Mouse (Mus musculus): Measurements from ENCODE around the gene Trap1.
"Not testable (repeated sequence)": the region's sequence is repeated elsewhere in the genome, so short reads cannot be mapped to it uniquely, and the experiment has no call there.

Gene Trap1

DNA sequence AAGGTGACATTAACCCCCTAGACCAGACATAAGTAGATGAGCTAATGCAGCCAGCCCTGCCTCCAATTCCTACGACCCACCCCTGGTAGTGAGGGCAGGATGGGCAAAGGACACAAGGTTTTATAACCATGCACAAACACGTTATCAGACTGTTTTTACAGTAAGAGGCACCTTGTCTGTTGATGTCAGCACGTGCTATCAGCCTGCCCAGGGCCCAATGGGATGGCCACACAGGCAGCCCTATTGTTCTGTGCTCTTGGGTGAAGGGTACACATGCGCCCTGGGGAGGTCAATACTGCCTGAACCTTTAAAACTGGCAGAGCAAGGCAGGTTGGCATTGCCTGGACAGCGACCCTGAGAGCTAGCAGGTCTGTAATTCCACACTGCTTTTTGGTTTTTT lies 40.8 kb downstream of the Trap1 start, which contains the start of gene Dnase1:
Gene Dnase1, plus strand, starts transcription at position 136 of the 400 bp plus-strand sequence.
- no peak for DNase-seq (ENCODE audit: low read depth)

DNA sequence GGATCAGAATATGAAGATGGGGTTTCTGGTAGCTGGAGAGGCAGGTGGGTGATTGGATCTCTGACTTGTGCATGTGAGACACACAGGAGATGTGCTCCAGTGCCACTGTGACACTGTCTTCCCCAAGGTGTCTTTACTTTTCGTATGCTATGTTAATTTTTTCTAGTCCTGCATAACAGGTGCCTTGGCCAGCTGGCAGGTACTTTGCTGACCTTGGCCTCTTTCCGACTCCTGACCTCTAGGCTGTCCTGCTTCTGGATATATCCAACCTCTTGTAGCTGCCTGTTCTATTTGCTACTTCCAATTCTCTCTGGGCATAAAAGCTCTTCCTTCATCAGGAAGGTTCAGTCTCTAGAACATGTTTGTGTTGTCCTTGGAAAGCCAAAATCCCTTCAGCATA lies 42.1 kb downstream of the Trap1 start:
- no peak for DNase-seq (ENCODE audit: low read depth)

DNA sequence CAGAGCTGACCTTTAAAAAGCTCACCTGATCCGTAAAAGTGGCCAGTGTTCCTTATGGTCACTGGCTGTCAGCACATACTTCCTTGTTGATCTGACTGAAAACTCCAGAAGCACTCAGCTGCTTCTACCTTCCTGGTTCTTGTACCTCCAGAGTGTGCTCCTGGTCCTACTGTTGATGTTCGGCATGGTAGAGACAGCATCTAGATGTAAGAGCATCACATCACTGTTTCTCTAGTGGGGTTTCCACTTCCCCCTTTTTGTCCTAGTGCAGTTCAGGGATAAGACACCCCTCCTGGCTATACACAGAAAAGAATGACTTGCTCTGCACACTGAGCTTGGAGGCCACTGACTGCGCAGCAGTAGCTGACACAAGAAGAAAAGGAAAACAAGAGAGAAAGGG lies 43.2 kb downstream of the Trap1 start:
- DNase-seq (ENCODE audit: low read depth) = no peak

DNA sequence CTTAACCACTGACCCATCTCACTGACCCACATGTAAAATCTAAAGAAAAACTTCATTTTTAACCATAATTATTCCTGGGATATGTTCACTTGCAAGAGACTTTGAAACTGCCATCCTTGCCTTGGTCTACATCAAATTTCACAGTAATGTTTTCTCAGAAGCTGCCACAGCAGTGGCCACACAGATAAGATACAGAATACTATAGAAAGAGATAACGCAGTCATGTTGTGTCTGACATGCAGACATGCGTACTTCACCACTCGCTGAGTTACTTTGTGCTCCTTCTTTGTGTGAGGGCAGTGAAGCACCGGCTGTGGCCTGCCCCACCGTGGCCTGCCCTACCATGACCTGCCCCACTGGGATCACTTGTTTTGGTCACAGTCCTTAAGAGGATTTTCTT lies 43.7 kb downstream of the Trap1 start:
- DNase-seq (ENCODE audit: low read depth) = no peak

DNA sequence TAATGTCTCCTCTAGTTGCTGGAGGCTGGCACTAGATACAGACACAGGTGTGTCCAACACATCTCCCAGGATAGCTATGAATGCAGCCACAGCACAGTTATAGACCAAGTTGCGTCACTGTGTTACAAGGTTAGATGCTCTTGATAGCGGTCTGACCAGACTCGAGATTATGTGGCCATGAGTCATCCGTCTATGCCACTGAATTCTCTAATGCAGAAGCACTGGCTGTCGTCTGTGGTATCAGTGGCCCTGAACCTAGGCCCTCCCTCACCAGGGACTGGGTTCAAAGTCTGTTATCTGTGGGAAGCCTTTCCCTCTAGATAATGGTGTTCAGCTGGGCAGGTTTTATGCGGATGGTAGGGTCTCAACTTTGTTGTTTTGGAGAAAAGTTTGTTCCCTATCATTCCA lies 45.3 kb downstream of the Trap1 start:
- DNase-seq (ENCODE audit: low read depth) = peak; percentile 19

DNA sequence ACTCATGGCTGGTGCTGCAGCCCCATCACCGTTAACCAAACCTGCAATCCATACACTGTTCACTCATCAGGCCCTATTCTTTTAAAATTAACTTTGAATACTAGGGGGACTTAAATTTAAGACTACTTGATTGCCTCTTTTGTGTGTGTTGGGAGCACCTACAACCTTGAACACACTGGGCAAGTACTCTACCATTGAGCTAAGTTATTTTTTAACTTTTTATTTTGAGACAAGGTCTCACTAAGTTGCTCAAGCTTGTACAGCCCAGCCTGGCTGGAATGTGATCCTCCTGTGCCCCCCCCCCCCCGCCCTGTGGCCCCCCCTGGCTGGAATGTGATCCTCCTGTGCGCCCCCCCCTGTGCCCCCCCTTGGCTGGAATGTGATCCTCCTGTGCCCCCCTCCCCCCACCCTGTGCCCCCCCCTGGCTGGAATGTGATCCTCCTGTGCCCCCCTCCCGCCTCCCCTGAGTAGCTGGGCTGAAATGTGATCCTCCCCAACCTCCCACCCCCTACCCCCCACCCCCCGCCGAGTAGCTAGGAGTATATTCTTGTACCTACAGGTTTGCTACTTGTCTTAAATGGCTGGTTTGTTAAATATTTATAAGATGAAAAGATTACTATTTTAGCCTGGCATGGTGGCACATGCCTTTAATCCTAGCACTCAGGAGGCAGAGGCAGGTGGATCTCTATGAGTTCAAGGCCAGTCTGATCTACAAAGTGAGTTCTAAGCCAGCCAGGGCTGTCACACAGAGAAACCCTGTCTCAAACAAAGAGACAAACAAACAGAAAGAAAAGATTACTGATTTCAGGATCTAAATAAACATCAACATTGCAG lies 46.0 kb downstream of the Trap1 start:
- DNase-seq (ENCODE audit: low read depth) = no peak

DNA sequence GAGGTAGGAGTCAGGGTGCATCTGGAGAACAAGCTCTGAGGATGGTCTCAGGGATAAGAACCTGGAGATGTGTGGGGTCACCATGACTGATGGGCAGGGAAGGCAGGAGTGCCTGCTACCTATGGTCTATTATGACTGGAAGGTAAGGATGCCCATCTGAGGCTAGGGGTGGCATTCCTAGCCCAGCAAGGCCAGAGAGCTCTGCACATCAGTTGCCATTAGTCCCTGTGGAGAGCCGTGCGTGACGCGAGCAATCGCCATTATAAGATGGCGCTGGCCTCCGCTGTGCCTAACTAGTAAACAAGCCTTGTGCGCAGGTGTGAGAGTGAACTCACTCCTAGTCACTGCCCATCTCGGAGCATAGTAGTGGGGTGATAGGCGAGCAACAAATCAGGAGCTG lies 47.1 kb downstream of the Trap1 start:
- no peak for DNase-seq (ENCODE audit: low read depth)

DNA sequence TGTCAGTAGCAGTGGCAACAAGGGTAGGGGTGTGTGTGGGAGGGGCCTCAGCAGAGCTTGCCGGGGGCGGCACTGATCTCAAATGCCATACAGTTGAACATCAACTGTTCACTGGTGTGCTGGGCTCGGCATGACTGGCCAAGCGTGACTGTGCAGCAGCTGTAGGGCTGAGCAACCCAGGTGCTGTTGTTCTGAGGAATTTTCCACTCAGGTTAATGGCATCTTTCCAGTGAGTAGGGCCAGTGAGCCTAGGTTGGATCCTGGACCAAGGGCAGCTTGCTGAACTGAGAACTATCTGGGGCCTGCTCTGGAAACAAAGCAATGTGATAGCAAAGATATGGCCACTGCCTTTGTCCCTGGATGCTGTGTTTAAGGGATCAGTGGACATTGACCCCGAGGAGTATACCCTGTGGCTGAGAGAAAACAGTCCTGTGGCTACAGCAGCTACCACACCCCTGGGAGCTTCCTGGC lies 48.2 kb downstream of the Trap1 start:
- no peak for DNase-seq (ENCODE audit: low read depth)

DNA sequence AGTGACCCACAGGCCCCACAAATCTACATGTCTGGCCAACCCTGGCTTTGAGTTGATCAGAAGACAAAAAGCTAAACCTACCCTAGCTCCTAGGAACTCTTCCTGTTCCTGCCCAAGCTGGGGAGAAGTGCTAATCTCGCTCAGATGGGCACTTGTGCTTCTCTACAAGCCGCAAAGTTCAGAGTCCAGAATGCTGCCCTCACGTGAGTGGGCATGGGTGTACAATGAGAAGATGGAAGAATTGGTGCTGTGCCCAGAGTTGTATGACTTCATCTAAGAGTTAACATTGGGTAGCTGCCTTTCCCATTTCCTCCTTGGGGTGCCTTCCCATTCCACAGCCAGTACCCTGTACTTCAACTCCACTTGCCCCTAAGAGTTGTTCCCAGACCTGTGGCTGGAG lies 50.4 kb downstream of the Trap1 start:
- no peak for DNase-seq (ENCODE audit: low read depth)

DNA sequence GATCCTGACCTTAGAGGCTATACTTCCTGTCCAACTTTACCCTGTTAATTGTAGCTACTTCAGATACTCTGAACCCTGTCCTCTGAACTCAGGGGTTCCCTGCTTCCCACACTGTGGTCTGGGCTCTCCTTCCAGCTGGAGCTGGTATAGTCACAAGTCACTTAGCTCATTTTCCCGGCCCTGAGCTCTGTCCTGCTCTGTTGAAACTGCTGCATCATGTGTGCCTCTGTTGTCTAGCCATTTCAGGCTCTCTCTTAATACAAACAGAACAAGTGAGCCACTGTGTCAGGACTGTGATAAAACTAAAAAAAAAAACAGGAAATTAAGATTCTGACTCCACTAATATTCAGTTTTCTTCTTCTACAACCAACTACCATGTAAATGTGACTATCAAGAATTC lies 51.0 kb downstream of the Trap1 start:
- no peak for DNase-seq (ENCODE audit: low read depth)

DNA sequence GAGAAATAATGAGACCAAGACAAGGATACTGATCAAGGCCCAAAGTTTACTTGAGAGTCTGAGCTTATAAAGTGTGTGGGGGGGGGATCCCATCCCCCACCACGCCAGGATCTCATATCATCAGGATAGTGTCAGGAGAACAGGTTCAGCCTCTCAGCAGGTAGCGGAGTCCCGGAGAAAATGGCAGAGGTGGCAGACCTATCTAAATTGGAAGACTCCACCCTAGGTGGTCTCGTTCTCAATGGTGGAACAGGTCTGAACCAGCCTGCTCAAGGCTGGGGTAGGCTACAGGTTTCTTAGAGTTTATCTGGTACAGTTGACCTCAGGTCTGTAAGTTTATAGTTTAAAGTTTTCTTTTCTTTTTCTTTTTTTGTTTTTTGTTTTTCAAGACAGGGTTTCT lies 54.9 kb downstream of the Trap1 start:
- no peak for DNase-seq (ENCODE audit: low read depth)

DNA sequence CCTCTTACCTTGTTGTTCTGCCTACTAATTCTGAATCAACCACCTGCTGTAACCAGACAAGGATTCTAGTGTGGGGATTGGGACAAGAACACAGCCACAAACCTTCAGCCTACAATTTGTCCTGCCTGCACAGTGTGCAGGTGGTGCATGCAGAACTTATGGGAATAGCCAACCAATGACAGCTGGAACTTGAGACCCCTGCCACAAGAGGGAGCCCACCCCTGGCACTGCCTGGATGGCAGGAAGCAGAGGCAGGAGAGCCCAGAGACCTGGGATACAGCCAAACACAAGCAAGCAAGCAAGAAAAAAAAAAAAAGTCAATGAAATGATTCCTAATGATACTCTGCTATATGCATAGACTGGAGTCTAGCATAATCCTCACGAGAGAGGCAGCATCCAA lies 56.4 kb downstream of the Trap1 start:
- no peak for DNase-seq (ENCODE audit: low read depth)

DNA sequence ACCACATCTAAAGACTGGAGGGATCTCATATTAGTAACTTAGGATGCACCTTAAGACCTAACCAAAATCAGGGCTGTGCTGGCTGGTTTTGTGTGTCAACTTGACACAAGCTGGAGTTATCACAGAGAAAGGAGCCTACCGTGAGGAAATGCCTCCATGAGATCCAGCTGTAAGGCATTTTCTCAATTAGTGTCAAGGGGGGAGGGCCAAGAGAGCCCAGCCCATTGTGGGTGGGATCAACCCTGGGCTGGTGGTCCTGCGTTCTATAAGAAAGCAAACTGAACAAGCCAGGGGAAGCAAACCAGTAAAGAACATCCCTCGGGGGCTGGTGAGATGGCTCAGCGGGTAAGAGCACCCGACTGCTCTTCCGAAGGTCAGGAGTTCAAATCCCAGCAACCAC lies 60.2 kb downstream of the Trap1 start:
- not testable (repeated sequence) for DNase-seq (ENCODE audit: low read depth)

DNA sequence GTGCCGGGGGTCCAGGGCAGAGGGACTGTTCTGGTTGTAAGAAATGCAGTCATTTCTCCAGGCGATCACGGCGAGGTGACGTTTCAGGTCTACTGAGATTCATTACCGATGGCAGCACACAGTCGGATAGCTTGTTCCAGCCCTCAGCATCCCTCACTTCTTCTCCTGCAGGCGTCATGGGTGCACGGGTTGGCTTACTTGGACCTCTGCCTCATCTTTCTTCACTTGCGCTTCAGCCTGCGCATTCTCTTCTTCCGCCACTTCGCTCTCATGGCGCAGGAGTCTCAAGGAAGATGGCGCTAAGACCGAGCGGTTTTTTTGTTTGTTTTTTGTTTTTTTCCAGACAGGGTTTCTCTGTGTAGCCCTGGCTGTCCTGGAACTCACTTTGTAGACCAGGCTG lies 60.8 kb downstream of the Trap1 start:
- not testable (repeated sequence) for DNase-seq (ENCODE audit: low read depth)

DNA sequence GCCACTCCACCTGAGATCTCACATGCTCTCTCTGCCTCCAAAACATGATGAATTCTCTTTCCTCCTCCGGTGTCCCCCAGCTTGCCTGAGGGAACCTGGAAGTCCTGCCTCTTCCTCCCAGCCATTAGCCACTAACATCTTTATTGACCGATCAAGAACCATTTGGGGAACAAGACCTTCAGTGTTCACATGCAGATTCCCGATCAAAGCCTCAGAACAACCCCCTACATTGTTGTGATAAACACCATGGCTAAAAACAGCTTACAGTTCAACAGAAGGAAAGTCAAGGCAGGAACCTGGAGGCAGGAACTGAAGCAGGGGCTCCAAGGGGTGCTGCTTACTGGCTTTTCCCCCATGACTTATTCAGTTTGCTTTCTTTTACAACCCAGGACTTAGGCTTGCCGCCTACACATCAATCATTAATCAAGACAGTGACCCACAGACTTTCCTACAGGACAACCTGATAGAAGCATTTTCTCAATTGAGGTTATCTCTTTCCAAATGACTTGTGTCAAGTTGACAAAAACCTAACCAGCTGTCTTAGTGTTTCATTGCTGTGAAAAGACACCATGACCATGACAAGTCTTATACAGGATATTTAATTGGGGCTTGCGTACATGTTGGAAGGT lies 63.5 kb downstream of the Trap1 start:
- no peak for DNase-seq (ENCODE audit: low read depth)

DNA sequence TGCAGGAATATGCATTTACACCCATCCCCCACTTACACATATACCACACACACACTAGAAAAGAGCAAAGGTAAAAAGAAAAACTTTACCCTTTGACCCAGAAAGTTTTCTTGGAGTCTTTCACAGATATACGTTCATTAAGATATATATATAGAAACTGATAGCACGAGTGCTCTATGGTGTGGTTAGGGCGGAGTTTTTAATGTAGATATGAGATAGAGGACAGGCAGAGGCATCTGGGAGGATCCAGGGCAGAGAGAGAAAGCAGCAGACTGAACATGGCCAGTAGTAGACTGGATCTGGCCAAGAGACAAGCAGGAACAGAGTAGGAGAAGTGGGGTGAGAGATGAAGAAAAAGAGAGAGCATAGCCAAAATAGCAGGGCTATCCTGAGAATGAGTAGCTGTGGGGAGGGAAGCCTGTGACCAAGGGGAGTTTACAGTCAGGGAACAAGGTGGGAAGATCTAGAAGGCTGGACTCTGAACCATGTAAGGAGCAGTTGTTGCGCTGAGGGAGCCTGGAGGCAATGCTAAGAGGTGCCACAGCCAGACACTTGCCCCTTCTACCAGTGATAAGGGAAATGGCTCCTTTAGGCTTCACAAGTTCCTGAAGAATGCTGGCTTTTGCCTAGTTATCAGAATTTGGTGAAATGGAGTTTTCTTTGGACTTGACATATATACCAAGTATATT lies 64.6 kb downstream of the Trap1 start:
- DNase-seq (ENCODE audit: low read depth) = no peak

DNA sequence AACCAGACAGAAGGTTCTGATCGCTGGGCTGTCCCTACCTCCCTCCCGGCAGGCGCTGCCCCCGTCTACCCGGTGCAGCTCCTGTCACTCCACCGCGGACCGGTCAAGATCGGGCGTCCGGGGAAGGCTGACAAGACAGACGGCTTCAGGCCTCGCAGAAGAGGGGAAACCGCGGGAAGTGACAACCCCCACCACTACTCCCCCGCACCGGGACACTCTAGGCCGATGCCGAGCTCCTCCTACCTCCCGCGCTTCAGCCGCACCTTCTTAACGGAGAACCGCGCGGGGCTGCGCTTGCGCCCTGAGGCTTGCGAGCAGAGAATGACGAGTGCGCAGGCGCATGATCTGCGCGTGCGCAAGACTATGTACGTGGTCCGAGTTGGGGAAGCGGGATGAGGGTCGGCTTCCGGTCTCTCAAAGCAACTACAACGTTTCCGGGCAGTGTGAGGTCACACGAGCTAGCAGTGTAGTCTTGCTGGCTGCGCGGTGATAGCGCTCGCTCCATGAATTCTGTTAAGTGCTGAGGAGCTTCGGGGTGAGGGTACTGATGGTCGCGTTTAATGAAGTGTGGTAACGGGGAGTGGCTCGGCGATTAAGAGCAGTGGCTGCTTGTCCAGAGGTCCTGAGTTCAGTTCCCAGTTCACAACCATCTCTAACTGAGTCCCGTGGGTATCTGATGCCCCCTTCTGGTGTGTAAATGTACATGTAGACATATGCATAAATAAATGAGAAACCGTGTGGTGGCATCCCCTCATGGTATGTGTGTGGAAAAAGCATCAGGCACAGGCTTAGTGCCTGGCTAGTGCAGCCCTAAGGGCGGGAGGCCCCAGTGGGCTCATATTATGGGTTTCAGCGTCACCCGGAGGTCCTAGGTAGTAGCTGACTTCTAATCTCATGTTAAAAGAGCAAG lies 73.9 kb downstream of the Trap1 start, which contains the start of gene Slx4:
Gene Slx4, minus strand, starts transcription at position 282 of the 910 bp plus-strand sequence.
- peak; percentile 96 for DNase-seq (ENCODE audit: low read depth)

Measured in c-Kit-positive CD71-negative TER-119-negative erythroid progenitor cells, embryonic 14.5 days (primary cell).